9 mouse cellular contexts compared by ENCODE assay signal in the genomic region with DNA sequence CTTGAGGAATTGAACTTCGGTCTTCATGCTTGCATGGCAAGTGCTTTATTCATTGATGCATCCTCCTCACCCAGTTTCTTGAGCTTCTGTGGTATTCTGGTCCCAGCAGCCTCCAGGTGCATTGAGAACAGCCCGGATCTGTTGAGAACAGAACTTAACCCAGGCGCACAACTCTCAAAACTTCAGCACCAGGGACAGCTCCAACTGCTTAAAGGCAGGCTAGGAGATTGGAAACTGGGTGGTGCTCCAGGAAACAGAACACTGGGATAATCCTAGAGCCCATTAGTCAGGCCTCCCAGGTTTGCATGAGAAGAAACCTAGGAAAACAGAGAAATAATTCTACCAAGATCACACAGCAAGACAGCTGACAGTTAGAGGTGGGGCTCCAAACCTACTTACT. TPM values are rescaled to one million over a fixed set of nuclear protein-coding genes. Genes with fewer than 3 reads are reported as not detected.
DNase-seq lines count a peak whose midpoint lies in the region; ATAC-seq and TF ChIP-seq lines count a peak whose summit lies in the region.
"Had no signal": no experiment of that assay in that cellular context is flagged by ENCODE, and none has a peak within 500 bp of the region (broad histone marks: within the 10 kb centered on the region; RNA-seq: fewer than 3 reads in every experiment).

No protein-coding gene starts in this region.

- DNase-seq in heart, adult 2 months: peak; percentile 30 to 57
- DNase-seq in heart, adult 9 months (ENCODE audit: low spot score in 2 of 2): no peak
- DNase-seq in brain, embryonic 14.5 days (ENCODE audit: low read depth): peak; percentile 58
- peak; percentile 75 to 89 for DNase-seq in kidney, postnatal 25 days
- DNase-seq in neural tube, embryonic 11.5 days (ENCODE audit: low spot score): peak; percentile 71
- no peak for DNase-seq in right cerebral cortex, postnatal 4 days

- WGBS in heart, adult 2 months: 5% methylated on average over 3 of the region's 3 CpGs
- 11% methylated on average over 3 of the region's 3 CpGs for WGBS in neural tube, embryonic 11.5 days

- no peak overlapping the region for H3ac ChIP-seq in C2C12 (ENCODE audit: control insufficient read depth, insufficient read length, low read depth)

- H3K79me2 ChIP-seq in heart, adult 2 months (replicated peaks; ENCODE audit: control insufficient read depth, insufficient read depth, low read length): no peaks in the 10 kb centered on the region
- H3K79me2 ChIP-seq in C2C12 (ENCODE audit: control insufficient read depth, insufficient read depth): no peaks in the 10 kb centered on the region

- no peak for TF ChIP-seq CTCF in heart, adult 2 months (IDR thresholded peaks at IDR 0.05)
- no peak for TF ChIP-seq CTCF in C2C12 (IDR thresholded peaks at IDR 0.05; ENCODE audit: control insufficient read depth, insufficient read depth, insufficient read length)
- TF ChIP-seq CTCF in brain, embryonic 14.5 days (IDR thresholded peaks at IDR 0.05; ENCODE audit: borderline replicate concordance, extremely low read depth, insufficient read depth, insufficient read length): no peak

- no peak for TF ChIP-seq POLR2A in heart, adult 2 months (IDR thresholded peaks at IDR 0.05; ENCODE audit: insufficient read depth, low read depth, low read length)
- no peak for TF ChIP-seq POLR2A in brain, embryonic 14.5 days (IDR thresholded peaks at IDR 0.05; ENCODE audit: borderline replicate concordance, extremely low read depth, insufficient read depth, insufficient read length, poor library complexity, severe bottlenecking)

- no peaks in the 10 kb centered on the region for H3K4me1 ChIP-seq in heart, adult 2 months (ENCODE audit: control insufficient read depth, insufficient read depth, low read length)
- no peaks in the 10 kb centered on the region for H3K4me1 ChIP-seq in neural tube, embryonic 11.5 days (ENCODE audit: control insufficient read depth, insufficient read depth, low read length)

- no peak overlapping the region for H3K4me3 ChIP-seq in heart, adult 2 months
- no peak overlapping the region for H3K4me3 ChIP-seq in C2C12 (ENCODE audit: insufficient read depth, poor library complexity, severe bottlenecking)
- H3K4me3 ChIP-seq in neural tube, embryonic 11.5 days (ENCODE audit: low read depth, low read length): no peak overlapping the region
- H3K4me3 ChIP-seq: lung, embryonic 15.5 days had no signal

- H3K27me3 ChIP-seq in heart, adult 2 months (ENCODE audit: control insufficient read depth, insufficient read depth, low read length): no peaks in the 10 kb centered on the region
- H3K27me3 ChIP-seq in C2C12 (ENCODE audit: control insufficient read depth, insufficient read depth, insufficient read length): peaks cover 10% of the 10 kb centered on the region
- no peaks in the 10 kb centered on the region for H3K27me3 ChIP-seq in neural tube, embryonic 11.5 days (ENCODE audit: control insufficient read depth, insufficient read depth, low read length)
- H3K27me3 ChIP-seq: lung, embryonic 15.5 days had no signal

- no peak overlapping the region for H3K27ac ChIP-seq in heart, adult 2 months
- no peak overlapping the region for H3K27ac ChIP-seq in neural tube, embryonic 11.5 days (ENCODE audit: low read depth, low read length)
- H3K27ac ChIP-seq: lung, embryonic 15.5 days had no signal

- no peak overlapping the region for H3K4me2 ChIP-seq in neural tube, embryonic 11.5 days (ENCODE audit: low read depth)
- H3K4me2 ChIP-seq: lung, embryonic 15.5 days had no signal

- H3K36me3 ChIP-seq in heart, adult 2 months (ENCODE audit: control insufficient read depth, insufficient read depth, low read length): no peaks in the 10 kb centered on the region
- no peaks in the 10 kb centered on the region for H3K36me3 ChIP-seq in C2C12 (ENCODE audit: control insufficient read depth, insufficient read depth)
- H3K36me3 ChIP-seq in neural tube, embryonic 11.5 days (ENCODE audit: control insufficient read depth, insufficient read depth, low read length): no peaks in the 10 kb centered on the region
- H3K36me3 ChIP-seq: lung, embryonic 15.5 days had no signal

- ATAC-seq in neural tube, embryonic 11.5 days (ENCODE audit: insufficient read depth, low FRiP score, low TSS enrichment): no peak
- no peak for ATAC-seq in monocyte, adult 5-6 weeks (replicated peaks; ENCODE audit: insufficient number of reproducible peaks, low FRiP score, low TSS enrichment, poor library complexity, severe bottlenecking)

- no peaks in the 10 kb centered on the region for H3K79me3 ChIP-seq in C2C12 (ENCODE audit: low read depth)

- intact Hi-C loops in heart, adult 2 months (cut with DNase I): no loop called here

- no peak overlapping the region for H3K9ac ChIP-seq in heart, adult 2 months (ENCODE audit: low read depth, low read length)
- no peak overlapping the region for H3K9ac ChIP-seq in neural tube, embryonic 11.5 days (ENCODE audit: low read length)
- H3K9ac ChIP-seq: lung, embryonic 15.5 days had no signal

- no peak for TF ChIP-seq EP300 in heart, adult 2 months (IDR thresholded peaks at IDR 0.05; ENCODE audit: insufficient read depth, low read depth, low read length)

- H3K9me3 ChIP-seq in neural tube, embryonic 11.5 days (ENCODE audit: control insufficient read depth, low read length): no peaks in the 10 kb centered on the region
- H3K9me3 ChIP-seq: lung, embryonic 15.5 days had no signal

TF ChIP-seq in C2C12, 6 proteins besides CTCF, POLR2A, EP300 and RAD21:
- peak; percentile 65 for TF ChIP-seq MAX (IDR thresholded peaks at IDR 0.05)
- TF ChIP-seq MYOG (IDR thresholded peaks at IDR 0.05; ENCODE audit: control insufficient read depth, extremely low read depth, insufficient read length): no peak

RNA-seq across cellular contexts. Expression of a gene that starts 3.4 kb away (rescaled TPM):
- total RNA-seq in heart, adult 2 months (2021): not detected
- polyA plus RNA-seq in heart, adult 2 months (2012; rRNA removed): not detected in 2 replicates
- not detected for polyA plus RNA-seq in C2C12 (2012; fragmentation: generic; extraction: Trizol)
- polyA plus RNA-seq in brain, embryonic 14.5 days (2012; rRNA removed): not detected in 2 replicates
- not detected in 2 replicates for polyA plus RNA-seq in neural tube, embryonic 11.5 days (2014; fragmentation: Nextera tagmentation; extraction: Ambion mirVana)
- total RNA-seq in monocyte, adult 5-6 weeks (2017): not detected in 3 replicates
- polyA plus RNA-seq: lung, embryonic 15.5 days had no signal

RNA-seq across cellular contexts. Expression of a gene that starts 20.4 kb away (rescaled TPM):
- 1 to 10 TPM; 2.8 to 3.4 TPM for total RNA-seq in heart, adult 2 months (2021)
- polyA plus RNA-seq in heart, adult 2 months (2012; rRNA removed): 15.5 and 18.8 TPM in 2 replicates
- 1.0 TPM for polyA plus RNA-seq in C2C12 (2012; fragmentation: generic; extraction: Trizol)
- 3.6 and 5.3 TPM in 2 replicates for polyA plus RNA-seq in brain, embryonic 14.5 days (2012; rRNA removed)
- 1.6 and 2.5 TPM in 2 replicates for polyA plus RNA-seq in neural tube, embryonic 11.5 days (2014; fragmentation: Nextera tagmentation; extraction: Ambion mirVana)
- total RNA-seq in monocyte, adult 5-6 weeks (2017): 10.7 to 18.1 TPM (median 15.4 TPM) in 3 replicates

RNA-seq across cellular contexts. Expression of a gene that starts 24.5 kb away (rescaled TPM):
- total RNA-seq in heart, adult 2 months (2021): 10 to 100 TPM; 45.6 to 49.5 TPM
- 42.3 and 49.8 TPM in 2 replicates for polyA plus RNA-seq in heart, adult 2 months (2012; rRNA removed)
- 9.5 TPM for polyA plus RNA-seq in C2C12 (2012; fragmentation: generic; extraction: Trizol)
- polyA plus RNA-seq in brain, embryonic 14.5 days (2012; rRNA removed): 13.7 and 25.0 TPM in 2 replicates
- polyA plus RNA-seq in neural tube, embryonic 11.5 days (2014; fragmentation: Nextera tagmentation; extraction: Ambion mirVana): 24.1 and 30.7 TPM in 2 replicates
- total RNA-seq in monocyte, adult 5-6 weeks (2017): 9.4 to 22.4 TPM (median 18.2 TPM) in 3 replicates

RNA-seq across cellular contexts. Expression of a gene that starts 50.5 kb away (rescaled TPM):
- total RNA-seq in heart, adult 2 months (2021): 10 to 100 TPM; 86.2 to 98.9 TPM
- 77.3 and 99.6 TPM in 2 replicates for polyA plus RNA-seq in heart, adult 2 months (2012; rRNA removed)
- polyA plus RNA-seq in C2C12 (2012; fragmentation: generic; extraction: Trizol): 15.7 TPM
- 118 and 119 TPM in 2 replicates for polyA plus RNA-seq in brain, embryonic 14.5 days (2012; rRNA removed)
- 89.0 and 99.1 TPM in 2 replicates for polyA plus RNA-seq in neural tube, embryonic 11.5 days (2014; fragmentation: Nextera tagmentation; extraction: Ambion mirVana)
- total RNA-seq in monocyte, adult 5-6 weeks (2017): 67.9 to 104 TPM (median 83.1 TPM) in 3 replicates

RNA-seq across cellular contexts. Expression of a gene that starts 50.7 kb away (rescaled TPM):
- under 1 TPM; 0.18 to 0.63 TPM for total RNA-seq in heart, adult 2 months (2021)
- polyA plus RNA-seq in heart, adult 2 months (2012; rRNA removed): 0.06 and 0.20 TPM in 2 replicates
- polyA plus RNA-seq in C2C12 (2012; fragmentation: generic; extraction: Trizol): 5.2 TPM
- 4.1 and 5.5 TPM in 2 replicates for polyA plus RNA-seq in brain, embryonic 14.5 days (2012; rRNA removed)
- polyA plus RNA-seq in neural tube, embryonic 11.5 days (2014; fragmentation: Nextera tagmentation; extraction: Ambion mirVana): 20.3 and 20.4 TPM in 2 replicates
- total RNA-seq in monocyte, adult 5-6 weeks (2017): 2.9 to 8.0 TPM (median 5.2 TPM) in 3 replicates

Comparison
In these comparisons a context has a peak if more than half of its experiments do, and no peak if none do; other contexts are left out.
1. DNase-seq: peak in heart, adult 2 months (2 of 2), brain, embryonic 14.5 days (single experiment), kidney, postnatal 25 days (2 of 2) and neural tube, embryonic 11.5 days (single experiment); none in heart, adult 9 months (0 of 2) and right cerebral cortex, postnatal 4 days (single experiment).